Mouse (Mus musculus) embryonic fibroblast, embryonic 13.5 days (primary cell): Measurements from ENCODE around the gene Actn3.

ENCODE experiments used
- CTCF ChIP-seq: IDR thresholded peaks from 2 replicates; pipeline ENCODE4 v1.5.1; 2011; ENCODE audit warnings: mild to moderate bottlenecking, control low read depth, low read length, moderate library complexity, borderline replicate concordance; ENCODE audit not compliant: insufficient read depth
- POLR2A ChIP-seq: IDR thresholded peaks from 2 replicates; pipeline ENCODE4 v1.6.1; 2011; ENCODE audit warnings: low read depth, mild to moderate bottlenecking, control low read depth, low read length, moderate library complexity

DNA sequence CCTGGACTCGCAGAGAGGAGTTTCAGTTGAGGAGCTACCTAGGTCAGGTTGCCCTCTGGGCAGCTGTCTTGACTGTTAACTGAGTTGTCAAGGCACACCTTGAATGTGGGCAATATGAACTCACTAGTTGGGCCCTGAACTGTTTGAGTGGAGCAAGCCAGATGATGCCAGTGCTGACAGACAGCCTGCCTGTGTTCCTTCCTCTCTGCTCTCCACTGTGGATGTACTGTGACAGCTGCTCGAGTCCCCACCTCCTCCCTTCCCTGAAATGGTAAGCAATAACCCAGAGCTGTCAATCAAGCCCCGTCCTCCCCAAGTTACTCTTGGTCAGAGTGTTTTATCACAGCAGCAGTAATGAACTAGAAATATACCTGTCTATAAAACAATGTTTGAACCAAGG, 22.2 kb upstream of the Actn3 start:
- TF ChIP-seq CTCF (no peak), POLR2A (no peak)
